Mouse (Mus musculus): ENCODE measurements around the gene Dbf4. TPM values are rescaled to one million over a fixed set of nuclear protein-coding genes. Genes with fewer than 3 reads are reported as not detected.
A peak's percentile ranks its signal among the peaks of the same experiment; 100 is the strongest.

The Dbf4 gene
- polyA plus RNA-seq (2015; fragmentation: Nextera tagmentation; extraction: Ambion mirVana): 33.0 and 38.8 TPM in 2 replicates

DNA sequence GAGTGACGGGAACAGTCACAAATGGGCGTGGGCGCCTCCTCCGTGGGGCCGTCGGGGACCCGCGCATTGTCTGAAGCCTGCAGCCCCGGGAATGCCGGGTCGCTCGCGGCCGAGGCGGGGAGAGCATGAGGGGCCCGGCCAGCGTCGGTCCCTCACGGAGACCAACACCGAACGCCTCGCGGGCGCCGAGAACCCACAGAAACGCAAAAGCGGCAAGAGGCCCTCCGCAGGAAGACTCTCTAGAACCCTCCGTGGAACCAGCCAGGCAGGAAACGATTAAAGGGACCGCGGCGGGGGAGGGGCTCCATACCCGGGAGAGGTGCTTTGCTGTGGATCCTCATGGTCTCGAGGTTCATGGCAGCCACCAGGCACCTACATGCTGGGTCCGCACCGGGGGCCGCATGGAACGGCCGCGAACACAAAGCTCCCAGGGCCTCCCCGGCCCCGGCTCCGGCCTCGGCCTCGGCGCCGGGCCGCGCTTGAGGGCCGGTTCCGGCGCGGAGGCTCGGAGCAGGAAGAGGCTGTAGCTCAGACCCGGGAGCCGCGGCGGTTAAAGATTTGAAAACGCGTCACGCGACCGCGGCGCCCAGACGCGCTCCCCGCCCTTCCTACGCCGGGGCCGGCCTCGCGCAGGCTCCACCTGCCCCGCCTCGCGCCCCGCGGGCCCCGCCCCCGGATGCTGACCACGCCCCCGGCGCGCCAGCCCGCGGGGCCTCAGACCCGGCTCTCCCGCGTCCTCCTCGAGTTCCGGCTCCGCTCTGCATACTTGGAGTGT lies at the start of gene Dbf4, which contains the start of gene Slc25a40:
Gene Dbf4 (minus strand): TSS at position 560 of the 775 bp plus-strand sequence.
Gene Slc25a40 (plus strand): TSS at position 694 of the 775 bp plus-strand sequence.
- H3K4me2 ChIP-seq: peak within 1 kb of the TSS; percentile 81
- no peaks in the 10 kb centered on the region for H3K9me3 ChIP-seq (replicated peaks)
- ATAC-seq (ENCODE audit: low read depth) (peak; percentile 97), DNase-seq (peak; percentile 88)
- peak within 1 kb of the TSS; percentile 96 for H3K9ac ChIP-seq
- no peaks in the 10 kb centered on the region for H3K27me3 ChIP-seq
- H3K4me1 ChIP-seq (replicated peaks): peaks cover 39% of the 10 kb centered on the region
- peaks cover 34% of the 10 kb centered on the region for H3K36me3 ChIP-seq
- peak within 1 kb of the TSS; percentile 85 for H3K4me3 ChIP-seq (replicated peaks)
- H3K27ac ChIP-seq: peak within 1 kb of the TSS; percentile 94
- WGBS (ENCODE audit: insufficient replicate concordance): under 1% methylated on average over 93 of the region's 93 CpGs

DNA sequence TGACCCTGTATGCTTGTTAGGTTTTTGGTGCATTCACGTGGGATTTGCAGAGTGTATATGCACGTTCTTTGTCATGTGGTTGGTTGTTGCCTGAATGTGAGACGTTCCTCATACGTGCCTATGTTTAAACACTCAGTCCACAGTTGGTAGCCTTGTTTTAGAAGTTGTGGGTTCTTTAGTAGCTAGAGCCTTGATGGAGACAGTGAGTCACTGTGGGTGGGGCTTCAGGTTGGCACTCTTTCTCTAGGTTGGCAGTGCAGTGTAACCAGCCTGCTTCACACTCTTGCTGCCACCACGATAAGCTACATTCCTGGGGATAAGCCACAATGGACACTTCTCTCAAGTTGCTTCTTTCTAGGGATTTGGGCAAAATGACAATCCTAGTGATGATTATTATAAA lies 34.0 kb upstream of the Dbf4 start:
- Histone ChIP-seq H3K27ac (no peak overlapping the region), H3K4me1 (replicated peaks) (no peaks in the 10 kb centered on the region), H3K4me2 (no peak overlapping the region), H3K9me3 (replicated peaks) (no peaks in the 10 kb centered on the region), H3K36me3 (peaks cover 5% of the 10 kb centered on the region), H3K4me3 (replicated peaks) (no peak overlapping the region), H3K27me3 (no peaks in the 10 kb centered on the region), H3K9ac (no peak overlapping the region)
- WGBS (ENCODE audit: insufficient replicate concordance): 78% methylated on average over 5 of the region's 5 CpGs
- ATAC-seq (ENCODE audit: low read depth) (no peak), DNase-seq (no peak)

DNA sequence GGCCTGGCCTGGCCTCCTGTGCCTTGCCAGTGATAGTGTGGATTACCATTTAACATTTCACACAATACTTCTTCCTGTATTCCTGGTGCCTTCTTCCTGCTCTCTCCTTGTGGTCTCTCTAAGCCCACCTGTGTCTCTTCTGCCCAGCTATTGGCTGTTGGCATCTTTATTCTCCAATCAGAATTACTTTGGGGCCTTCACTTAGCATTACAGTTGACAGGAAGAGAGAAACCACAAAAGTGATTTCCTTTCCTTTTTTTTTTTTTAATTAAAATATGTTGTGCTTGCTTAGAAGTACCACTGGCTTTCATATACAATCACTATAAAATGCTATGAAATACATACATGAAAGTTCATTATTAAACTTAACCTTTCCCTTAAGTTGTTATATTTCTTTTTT lies 33.0 kb upstream of the Dbf4 start:
- Histone ChIP-seq H3K27me3 (no peaks in the 10 kb centered on the region), H3K9ac (no peak overlapping the region), H3K4me2 (no peak overlapping the region), H3K4me3 (replicated peaks) (no peak overlapping the region), H3K27ac (no peak overlapping the region), H3K9me3 (replicated peaks) (no peaks in the 10 kb centered on the region), H3K4me1 (replicated peaks) (no peaks in the 10 kb centered on the region), H3K36me3 (peaks cover 5% of the 10 kb centered on the region)
- no peak for DNase-seq
- ATAC-seq (ENCODE audit: low read depth): no peak

DNA sequence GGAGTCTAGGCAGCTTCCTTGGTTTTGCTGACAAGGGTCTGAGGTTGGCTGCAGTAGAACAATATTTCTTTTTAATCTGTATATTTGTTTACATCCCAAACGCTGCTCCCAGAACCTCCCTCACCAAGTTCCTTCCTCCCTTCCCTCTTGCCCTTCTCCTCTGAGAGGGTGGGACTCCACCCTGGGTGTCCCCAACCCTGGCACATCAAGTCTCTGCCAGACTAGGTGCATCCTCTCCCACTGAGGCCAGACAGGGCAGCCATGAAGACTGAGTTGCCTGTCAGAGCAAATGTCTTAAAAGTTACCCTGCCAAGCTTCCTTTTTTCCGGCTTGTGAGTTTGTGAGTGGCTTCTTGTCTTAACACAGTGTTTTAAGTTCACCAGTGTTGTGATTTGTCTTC lies 16.6 kb upstream of the Dbf4 start:
- Histone ChIP-seq H3K27me3 (no peaks in the 10 kb centered on the region), H3K27ac (no peak overlapping the region), H3K9me3 (replicated peaks) (no peaks in the 10 kb centered on the region), H3K4me1 (replicated peaks) (no peaks in the 10 kb centered on the region), H3K9ac (no peak overlapping the region), H3K4me3 (replicated peaks) (no peak overlapping the region), H3K36me3 (peaks cover 14% of the 10 kb centered on the region), H3K4me2 (no peak overlapping the region)
- ATAC-seq (ENCODE audit: low read depth) (no peak), DNase-seq (no peak)
- WGBS (ENCODE audit: insufficient replicate concordance): 50% methylated on average over 2 of the region's 2 CpGs

DNA sequence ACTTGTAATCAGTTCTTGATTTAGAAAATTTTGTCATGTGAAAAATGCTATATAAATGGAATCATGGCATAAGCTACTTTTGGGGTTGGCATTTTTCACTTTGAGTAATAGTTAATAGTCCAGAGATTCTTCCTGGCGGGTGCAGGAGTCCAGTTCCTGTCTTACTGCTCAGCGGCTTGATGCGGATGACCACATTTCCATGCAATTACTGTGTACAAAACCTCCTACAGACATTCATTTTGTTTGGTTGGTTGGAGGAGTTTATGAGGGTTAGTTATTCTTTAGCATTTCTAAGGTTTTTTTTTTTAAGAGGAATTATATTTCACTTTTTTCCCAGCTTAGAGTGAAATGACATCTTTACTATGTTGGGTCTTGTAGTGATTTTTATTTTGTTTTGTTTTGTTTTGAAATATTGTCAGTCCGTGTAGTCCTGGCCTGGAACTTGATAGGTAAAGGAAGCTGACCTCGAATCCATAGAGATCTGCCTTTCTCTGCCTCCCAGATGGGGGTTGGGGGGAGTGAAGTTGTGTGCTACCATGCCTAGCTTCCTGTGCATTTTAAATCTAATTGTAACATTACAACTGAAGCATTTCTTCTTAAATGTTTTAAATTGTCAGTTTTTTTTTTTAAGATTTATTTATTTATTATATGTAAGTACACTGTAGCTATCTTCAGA lies 15.1 kb upstream of the Dbf4 start:
- Histone ChIP-seq H3K9ac (no peak overlapping the region), H3K27ac (no peak overlapping the region), H3K27me3 (no peaks in the 10 kb centered on the region), H3K4me2 (no peak overlapping the region), H3K4me1 (replicated peaks) (no peaks in the 10 kb centered on the region), H3K9me3 (replicated peaks) (no peaks in the 10 kb centered on the region), H3K36me3 (peaks cover 14% of the 10 kb centered on the region), H3K4me3 (replicated peaks) (no peak overlapping the region)
- no peak for ATAC-seq (ENCODE audit: low read depth)
- no peak for DNase-seq
- 84% methylated on average over 5 of the region's 5 CpGs for WGBS (ENCODE audit: insufficient replicate concordance)

DNA sequence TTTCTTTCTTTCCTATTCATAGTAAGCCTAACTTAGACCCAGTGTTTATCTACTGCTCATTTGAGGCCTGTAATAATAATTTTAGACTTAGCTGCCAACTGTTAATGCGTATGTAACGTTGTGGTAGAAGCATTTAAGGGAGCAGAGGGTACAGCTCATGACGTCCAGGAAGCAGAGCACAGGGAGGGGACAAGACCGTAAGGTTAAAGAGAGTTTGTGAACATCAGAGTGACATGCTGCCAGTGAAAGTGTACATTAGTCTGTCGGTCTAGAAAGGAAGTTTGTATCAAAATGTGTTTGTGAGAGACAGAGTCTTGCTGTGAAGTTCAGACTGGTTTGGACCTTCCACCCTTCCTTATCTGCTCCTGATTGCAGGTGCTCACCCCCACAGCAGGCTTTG lies 3.4 kb upstream of the Dbf4 start:
- Histone ChIP-seq H3K36me3 (peaks cover 6% of the 10 kb centered on the region), H3K9me3 (replicated peaks) (no peaks in the 10 kb centered on the region), H3K4me3 (replicated peaks) (no peak overlapping the region), H3K27me3 (no peaks in the 10 kb centered on the region), H3K4me1 (replicated peaks) (peaks cover 26% of the 10 kb centered on the region), H3K4me2 (no peak overlapping the region), H3K9ac (no peak overlapping the region), H3K27ac (no peak overlapping the region)
- WGBS (ENCODE audit: insufficient replicate concordance): 39% methylated on average over 5 of the region's 5 CpGs
- DNase-seq: no peak
- no peak for ATAC-seq (ENCODE audit: low read depth)

DNA sequence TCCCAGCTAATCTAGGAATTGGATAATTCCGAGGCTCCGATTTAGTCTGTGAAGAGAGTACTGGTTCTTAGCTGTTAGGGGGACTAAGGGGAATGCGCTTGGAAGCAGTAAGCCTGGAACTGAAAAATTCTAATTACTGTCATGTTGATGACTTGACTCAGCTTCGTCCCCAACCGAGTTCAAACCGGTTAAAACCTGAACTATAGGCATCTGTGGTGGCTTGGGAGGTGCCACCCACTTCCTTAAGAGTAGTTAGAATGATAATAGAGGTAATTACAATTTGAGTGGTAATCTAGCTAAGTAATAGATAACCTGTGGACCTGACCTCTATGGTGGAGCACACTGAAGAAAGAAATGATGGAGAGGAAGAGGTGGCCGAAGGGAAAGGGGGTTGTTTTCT lies 1.6 kb upstream of the Dbf4 start:
- no peaks in the 10 kb centered on the region for H3K27me3 ChIP-seq
- H3K9me3 ChIP-seq (replicated peaks): no peaks in the 10 kb centered on the region
- DNase-seq (peak; percentile 3), ATAC-seq (ENCODE audit: low read depth) (no peak)
- no peak overlapping the region for H3K27ac ChIP-seq
- 30% methylated on average over 7 of the region's 7 CpGs for WGBS (ENCODE audit: insufficient replicate concordance)
- peak overlapping the region; percentile 81 for H3K4me2 ChIP-seq
- peaks cover 18% of the 10 kb centered on the region for H3K36me3 ChIP-seq
- peak overlapping the region; percentile 86 for H3K9ac ChIP-seq
- H3K4me3 ChIP-seq (replicated peaks): peak overlapping the region; percentile 85
- peaks cover 31% of the 10 kb centered on the region for H3K4me1 ChIP-seq (replicated peaks)

DNA sequence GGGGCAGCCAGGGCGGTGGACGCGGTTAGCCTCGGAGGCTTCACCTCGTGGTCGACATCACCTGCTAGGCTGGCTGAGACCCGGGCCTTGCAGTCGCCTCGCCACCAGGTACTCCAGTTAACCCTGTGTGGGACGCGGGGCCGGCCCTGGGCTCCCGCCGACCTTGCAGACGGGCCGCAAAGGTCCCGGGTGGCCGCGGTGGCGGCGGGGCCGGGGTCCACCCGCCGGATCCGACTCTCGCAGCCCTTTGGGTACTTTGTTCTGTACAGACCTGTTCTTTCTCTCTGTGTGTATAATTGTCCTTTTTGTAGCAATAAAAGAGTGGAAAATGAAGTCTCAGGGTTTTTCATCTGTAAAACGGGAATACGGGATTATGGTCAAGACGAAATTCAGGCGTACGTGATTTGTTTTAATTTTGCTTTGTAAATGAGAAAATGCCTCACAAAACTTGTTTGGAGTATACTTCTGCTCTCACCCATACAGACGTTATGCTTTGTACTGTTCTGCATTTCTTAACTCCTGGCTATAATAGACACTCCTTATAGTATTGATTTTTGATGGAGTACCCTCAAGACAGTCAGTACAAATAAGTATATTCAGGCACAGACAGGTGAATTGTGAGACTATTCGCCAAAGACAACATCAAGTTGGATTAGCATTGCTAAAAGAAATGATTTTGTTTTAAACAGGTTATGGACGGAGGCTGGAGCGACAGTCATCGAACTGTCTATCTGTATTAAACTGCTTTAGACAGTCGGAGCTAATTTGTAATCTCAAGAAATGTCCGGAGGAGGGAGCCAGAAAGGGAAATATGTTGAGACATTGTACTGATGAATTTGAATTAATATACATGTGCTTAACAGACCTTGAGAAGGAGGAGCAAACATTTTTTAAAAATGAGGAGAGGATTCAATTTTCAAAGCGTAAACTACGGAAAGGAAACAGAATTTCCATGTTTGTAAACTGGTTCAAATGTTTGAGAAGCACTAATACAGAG lies 714 bp upstream of the Dbf4 start:
- DNase-seq: peak; percentile 5
- no peaks in the 10 kb centered on the region for H3K27me3 ChIP-seq
- ATAC-seq (ENCODE audit: low read depth): no peak; the same call in 1 of the 2 replicates
- peak overlapping the region; percentile 85 for H3K4me3 ChIP-seq (replicated peaks)
- H3K9me3 ChIP-seq (replicated peaks): no peaks in the 10 kb centered on the region
- H3K36me3 ChIP-seq: peaks cover 26% of the 10 kb centered on the region
- H3K9ac ChIP-seq: peak overlapping the region; percentile 86
- peak overlapping the region; percentile 55 for H3K27ac ChIP-seq
- 1% methylated on average over 40 of the region's 40 CpGs for WGBS (ENCODE audit: insufficient replicate concordance)
- H3K4me1 ChIP-seq (replicated peaks): peaks cover 31% of the 10 kb centered on the region
- peak overlapping the region; percentile 81 for H3K4me2 ChIP-seq

DNA sequence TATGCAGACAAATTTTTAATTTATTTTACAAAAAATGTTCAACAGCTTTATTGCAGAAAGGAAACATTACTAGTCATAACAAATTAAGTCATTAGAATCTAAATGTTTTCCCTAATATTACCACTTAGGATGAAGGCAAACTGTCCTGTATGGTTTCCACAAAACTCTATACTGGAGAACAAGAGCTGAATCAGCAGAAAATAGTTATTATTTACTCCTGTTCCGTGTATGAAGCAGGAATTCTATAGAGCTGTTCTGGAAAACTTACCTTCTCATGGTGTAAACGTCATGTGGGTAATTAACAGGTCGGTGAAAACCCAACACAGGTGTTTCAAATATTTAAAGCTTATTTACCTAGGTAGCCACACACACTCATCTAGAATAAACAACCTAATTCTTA lies 1.1 kb downstream of the Dbf4 start:
- no peak for ATAC-seq (ENCODE audit: low read depth)
- no peak for DNase-seq
- Histone ChIP-seq H3K4me3 (replicated peaks) (peak overlapping the region; percentile 85), H3K27ac (peak overlapping the region; percentile 94; the same call in 1 of the 2 replicates), H3K36me3 (peaks cover 44% of the 10 kb centered on the region), H3K27me3 (no peaks in the 10 kb centered on the region), H3K4me2 (peak overlapping the region; percentile 66), H3K9ac (peak overlapping the region; percentile 96), H3K4me1 (replicated peaks) (peaks cover 40% of the 10 kb centered on the region), H3K9me3 (replicated peaks) (no peaks in the 10 kb centered on the region)
- 9% methylated on average over 3 of the region's 3 CpGs for WGBS (ENCODE audit: insufficient replicate concordance)

DNA sequence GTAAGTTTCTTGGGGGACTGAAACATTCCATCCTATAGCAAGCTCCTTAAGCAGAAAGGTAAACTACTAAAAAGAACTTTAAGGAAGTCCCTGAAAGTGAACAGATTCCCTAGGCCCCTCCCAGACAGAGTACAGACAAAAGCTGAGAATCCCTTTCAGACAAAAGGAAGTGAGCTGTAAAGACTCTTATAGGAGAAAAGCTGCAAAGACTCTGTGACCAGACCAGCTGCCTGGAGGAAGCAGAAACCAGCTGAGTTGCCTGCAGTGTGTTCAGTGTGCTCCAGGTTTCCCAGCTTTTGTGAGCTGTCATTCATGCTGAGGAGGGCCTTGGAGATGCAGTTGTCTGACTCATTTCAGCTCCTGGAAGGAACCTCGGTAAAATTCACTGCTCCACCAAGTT lies 5.1 kb downstream of the Dbf4 start:
- Histone ChIP-seq H3K9me3 (replicated peaks) (no peaks in the 10 kb centered on the region), H3K27me3 (no peaks in the 10 kb centered on the region), H3K4me3 (replicated peaks) (no peak overlapping the region), H3K27ac (no peak overlapping the region), H3K4me1 (replicated peaks) (peaks cover 29% of the 10 kb centered on the region), H3K4me2 (no peak overlapping the region), H3K36me3 (peaks cover 70% of the 10 kb centered on the region), H3K9ac (no peak overlapping the region)
- ATAC-seq (ENCODE audit: low read depth): no peak
- WGBS (ENCODE audit: insufficient replicate concordance): 31% methylated on average over 1 of the region's 1 CpGs
- DNase-seq: no peak

All from liver, embryonic 13.5 days (tissue).